Mouse (Mus musculus): Measurements from ENCODE around the gene Rab11fip3. TPM values are rescaled to one million over a fixed set of nuclear protein-coding genes. Genes with fewer than 3 reads are reported as not detected.
"Not testable (repeated sequence)": the region's sequence is repeated elsewhere in the genome, so short reads cannot be mapped to it uniquely, and the experiment has no call there.

The Rab11fip3 gene
- total RNA-seq, 2 experiments from 2014 or later: 39.2 to 41.3 TPM

GRCm38 (mm10) chr17:26045285-26045684 lies 24.1 kb downstream of the Rab11fip3 start:
- intact Hi-C loops (cut with DNase I; ENCODE audit: low total_unique reads): no loop called here
- no peak for DNase-seq

- DNase-seq: peak; percentile 61
- intact Hi-C loops (cut with DNase I; ENCODE audit: low total_unique reads): no loop called here
Measured at GRCm38 (mm10) chr17:26043249-26043636, 26.1 kb downstream of the Rab11fip3 start.

GRCm38 (mm10) chr17:26042599-26043248 lies 26.6 kb downstream of the Rab11fip3 start:
- intact Hi-C loops (cut with DNase I; ENCODE audit: low total_unique reads): no loop called here
- DNase-seq: no peak

GRCm38 (mm10) chr17:26041111-26041802 lies 28.1 kb downstream of the Rab11fip3 start:
- intact Hi-C loops (cut with DNase I; ENCODE audit: low total_unique reads): loop anchor here (2.0 kb wide), 1 partner anchor 50 kb away; the partner anchor contains the start of gene Decr2
- peak; percentile 64 for DNase-seq

GRCm38 (mm10) chr17:26040711-26041110 lies 28.6 kb downstream of the Rab11fip3 start:
- intact Hi-C loops (cut with DNase I; ENCODE audit: low total_unique reads): loop anchor here (2.0 kb wide), 1 partner anchor 50 kb away; the partner anchor contains the start of gene Decr2
- DNase-seq: not testable (repeated sequence)

DNA sequence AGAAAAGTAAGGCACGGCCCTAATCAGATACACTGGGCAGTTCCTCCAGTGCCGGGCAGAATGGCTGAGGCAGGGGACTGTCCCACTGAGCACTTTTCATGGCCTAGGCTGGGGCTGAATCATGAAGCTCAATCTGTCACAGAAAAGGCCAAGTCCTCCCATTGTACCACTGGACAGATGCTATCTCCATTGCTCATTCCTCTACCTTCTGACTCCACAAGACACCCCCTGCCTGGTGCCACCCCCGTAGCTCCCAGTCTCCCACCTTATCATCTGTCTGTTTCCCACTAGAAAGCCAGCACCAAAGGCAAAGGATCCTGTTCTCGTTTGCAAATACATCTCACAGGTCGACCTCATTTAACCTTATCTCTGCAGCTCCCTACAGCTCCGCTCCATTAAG lies 37.3 kb downstream of the Rab11fip3 start:
- DNase-seq: no peak
- intact Hi-C loops (cut with DNase I; ENCODE audit: low total_unique reads): no loop called here

DNA sequence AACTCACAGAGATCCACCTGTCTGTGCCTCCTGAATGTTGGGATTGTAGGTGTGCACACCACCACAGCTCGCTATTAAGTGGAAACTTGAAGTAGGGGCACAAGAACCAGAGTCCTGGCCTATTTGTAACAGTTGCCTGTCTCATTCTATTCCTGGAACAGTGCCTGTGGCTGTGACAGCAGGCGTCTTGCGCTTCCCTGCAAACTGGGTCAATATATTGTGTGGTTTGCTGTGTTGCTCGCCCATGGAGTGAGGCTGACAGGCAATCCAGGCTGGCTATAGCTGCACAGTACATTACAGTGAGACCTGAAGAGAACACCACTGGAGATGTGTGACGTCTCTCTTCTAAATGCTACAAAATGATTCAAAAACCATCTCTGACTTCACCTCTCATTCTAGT lies 37.8 kb downstream of the Rab11fip3 start:
- intact Hi-C loops (cut with DNase I; ENCODE audit: low total_unique reads): no loop called here
- DNase-seq: no peak

- DNase-seq: no peak
Measured at GRCm38 (mm10) chr17:26028261-26028660, 41.1 kb downstream of the Rab11fip3 start.

DNA sequence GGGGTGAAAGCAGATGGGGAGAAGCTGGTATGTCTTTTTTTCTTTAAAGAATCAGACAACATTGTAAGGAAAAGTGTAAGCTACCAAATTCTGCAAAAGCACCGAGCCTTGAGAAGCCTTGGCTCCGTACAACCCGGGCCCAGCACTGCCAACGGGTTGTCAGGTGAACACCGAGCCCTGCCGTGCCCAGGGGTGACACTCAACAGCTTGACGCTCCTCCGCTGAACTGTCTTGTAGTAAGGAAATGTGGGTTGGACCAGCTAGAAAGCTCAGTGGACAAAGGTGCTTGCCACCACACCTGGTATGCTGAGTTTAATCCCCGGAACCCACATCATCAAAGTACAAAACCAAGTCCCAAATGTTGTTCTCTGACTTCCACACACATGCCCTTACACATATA lies 44.7 kb downstream of the Rab11fip3 start:
- DNase-seq: no peak
- intact Hi-C loops (cut with DNase I; ENCODE audit: low total_unique reads): no loop called here

More at GRCm38 (mm10) chr17:26028261-26028660, 41.1 kb downstream of the Rab11fip3 start:
- intact Hi-C loops (cut with DNase I; ENCODE audit: low total_unique reads): no loop called here

DNA sequence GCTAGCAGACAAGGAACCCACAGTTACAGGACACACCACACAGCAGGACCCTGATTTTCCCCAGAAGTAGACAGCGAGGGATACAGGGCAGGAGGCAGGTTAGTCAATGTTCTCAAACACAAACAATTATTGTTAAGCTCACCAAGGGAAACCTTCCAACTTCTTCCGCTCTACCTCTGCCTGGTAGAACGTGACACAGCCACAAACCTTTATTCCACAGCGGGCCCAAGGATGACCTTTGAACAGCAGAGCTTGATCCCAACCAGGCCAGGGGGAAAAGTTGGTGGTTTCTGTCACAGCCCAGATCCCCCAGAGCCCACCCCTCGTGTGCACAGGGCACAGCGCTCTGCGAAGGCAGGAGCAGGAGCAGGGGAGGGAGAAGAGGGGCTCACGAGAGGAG lies 45.4 kb downstream of the Rab11fip3 start:
- no peak for DNase-seq

GRCm38 (mm10) chr17:26023181-26023580 lies 46.2 kb downstream of the Rab11fip3 start:
- intact Hi-C loops (cut with DNase I; ENCODE audit: low total_unique reads): no loop called here
- DNase-seq: no peak

More for the DNA sequence above, 45.4 kb downstream of the Rab11fip3 start:
- intact Hi-C loops (cut with DNase I; ENCODE audit: low total_unique reads): no loop called here

DNA sequence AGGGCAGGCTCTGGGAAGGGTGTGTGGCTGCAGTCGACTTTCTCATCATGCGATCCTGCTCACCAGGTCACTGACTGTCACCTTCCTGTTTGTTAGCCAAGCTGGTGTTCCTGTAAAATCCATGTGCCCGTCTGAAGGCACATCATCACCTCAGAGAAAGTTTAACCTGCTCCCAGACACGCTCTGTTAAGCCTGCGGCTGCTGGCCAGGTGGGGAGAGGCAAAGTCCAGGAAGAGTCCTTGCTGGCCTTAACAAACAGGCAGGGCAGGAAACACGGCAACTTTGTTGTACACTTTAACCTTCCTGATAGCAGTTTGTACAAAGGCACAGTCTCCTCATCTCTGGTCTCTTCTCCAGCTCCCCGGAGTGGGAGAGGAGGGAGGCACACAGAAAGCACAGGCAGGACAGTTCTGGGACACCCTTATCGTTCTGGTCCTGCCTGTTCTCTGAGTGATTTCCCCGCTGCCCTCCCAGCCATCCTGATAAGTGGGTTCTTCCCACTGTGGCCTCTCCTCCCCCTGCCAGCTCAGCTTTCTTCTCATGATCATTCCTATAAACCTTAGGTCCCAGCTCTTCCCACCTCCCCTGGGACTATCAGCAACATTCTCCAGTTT lies 47.5 kb downstream of the Rab11fip3 start:
- intact Hi-C loops (cut with DNase I; ENCODE audit: low total_unique reads): no loop called here
- no peak for DNase-seq

DNA sequence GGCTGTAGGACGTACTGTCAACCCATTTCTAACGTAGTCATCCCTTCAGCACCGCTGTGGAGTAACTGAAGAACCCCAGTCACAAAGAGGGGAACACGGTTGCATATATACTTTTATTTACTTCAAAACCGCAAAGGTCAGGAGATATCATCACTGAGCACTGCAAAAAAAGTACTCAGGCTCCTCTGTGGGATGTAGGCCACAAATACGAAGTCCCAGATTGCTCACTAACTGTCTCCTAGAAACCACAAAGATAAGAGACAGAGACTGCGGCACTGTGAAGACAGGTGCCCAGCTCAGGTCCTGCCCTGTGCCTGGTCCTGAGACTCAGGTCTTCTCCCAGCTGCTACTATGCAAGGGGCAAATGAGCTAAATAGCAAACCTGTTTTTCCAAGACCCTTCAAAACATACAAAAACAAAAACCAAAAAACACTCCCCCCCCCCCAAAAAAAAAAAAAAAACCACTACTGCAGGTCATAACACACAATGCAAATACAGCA lies 48.5 kb downstream of the Rab11fip3 start:
- intact Hi-C loops (cut with DNase I; ENCODE audit: low total_unique reads): no loop called here
- no peak for DNase-seq

DNA sequence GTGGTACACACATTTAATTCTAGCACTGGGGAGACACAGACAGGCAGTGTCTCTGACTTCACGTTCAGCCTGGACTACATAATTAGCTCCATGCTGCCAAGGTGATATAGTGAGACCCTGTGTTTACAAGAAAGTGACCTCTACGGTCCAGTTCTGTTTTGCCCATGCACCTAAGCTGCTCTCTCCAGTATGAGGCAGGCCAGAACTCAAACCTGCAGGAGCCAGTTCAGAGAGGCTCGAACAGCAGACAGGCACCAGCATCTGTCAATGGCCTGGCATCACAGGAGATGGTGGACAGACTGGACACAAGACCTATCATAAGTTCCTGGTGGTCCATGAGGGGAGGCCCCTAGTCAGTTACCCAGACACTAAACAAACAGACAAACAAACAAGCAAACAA lies 51.0 kb downstream of the Rab11fip3 start:
- intact Hi-C loops (cut with DNase I; ENCODE audit: low total_unique reads): no loop called here
- DNase-seq: no peak

DNA sequence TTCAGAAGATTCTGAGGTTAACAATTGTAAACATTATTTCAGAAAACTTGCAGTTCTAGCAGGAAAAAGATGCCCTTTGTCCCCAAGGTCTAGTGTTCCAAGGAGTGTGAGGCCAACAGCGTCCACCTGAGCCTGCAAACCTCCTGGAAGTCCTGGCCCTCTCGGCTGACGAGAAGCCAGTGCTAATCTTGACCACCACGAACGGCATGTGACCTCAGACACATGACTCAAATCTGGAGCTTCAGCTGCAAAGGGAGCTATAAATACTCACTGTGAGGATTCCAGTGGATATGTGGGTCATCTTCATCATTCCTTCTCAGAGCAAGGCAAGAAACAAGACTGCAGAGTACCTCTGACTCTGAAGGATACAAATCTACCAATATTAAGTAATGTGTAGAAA lies 51.4 kb downstream of the Rab11fip3 start:
- DNase-seq: peak; percentile 32
- intact Hi-C loops (cut with DNase I; ENCODE audit: low total_unique reads): no loop called here

- DNase-seq: no peak
- intact Hi-C loops (cut with DNase I; ENCODE audit: low total_unique reads): no loop called here
Measured at GRCm38 (mm10) chr17:26017021-26017420, 52.3 kb downstream of the Rab11fip3 start.

GRCm38 (mm10) chr17:26013711-26014110 lies 55.6 kb downstream of the Rab11fip3 start:
- intact Hi-C loops (cut with DNase I; ENCODE audit: low total_unique reads): no loop called here
- DNase-seq: no peak

- DNase-seq: peak; percentile 80
- intact Hi-C loops (cut with DNase I; ENCODE audit: low total_unique reads): loop anchor here (2.0 kb wide), 1 partner anchor 117 kb away; no protein-coding TSS in a partner anchor
Measured at GRCm38 (mm10) chr17:26011841-26012460, 57.4 kb downstream of the Rab11fip3 start.

GRCm38 (mm10) chr17:26009540-26009939 lies 59.8 kb downstream of the Rab11fip3 start:
- peak; percentile 59 for DNase-seq
- intact Hi-C loops (cut with DNase I; ENCODE audit: low total_unique reads): no loop called here

DNA sequence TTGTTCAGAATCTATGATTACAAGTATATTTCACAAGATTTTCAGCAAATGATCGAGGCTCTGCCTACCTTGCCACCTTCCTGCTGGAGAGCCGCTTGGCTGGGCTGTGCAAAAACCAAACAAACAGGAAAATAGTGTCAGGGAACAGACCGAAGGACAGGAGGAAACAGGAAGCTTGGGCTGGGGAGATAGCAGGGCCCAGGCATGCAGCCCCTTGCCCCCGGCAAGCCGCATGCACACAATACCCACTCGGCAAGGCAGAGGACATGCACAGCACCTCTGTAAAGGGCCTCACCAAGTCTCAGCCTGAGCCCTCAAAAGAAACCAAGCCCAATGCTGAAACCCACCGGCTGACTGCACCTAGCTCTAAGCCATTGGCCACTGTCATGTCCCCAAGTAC lies 60.6 kb downstream of the Rab11fip3 start:
- intact Hi-C loops (cut with DNase I; ENCODE audit: low total_unique reads): no loop called here
- no peak for DNase-seq

Data from gastrocnemius, postnatal 14 days (tissue).